Mouse (Mus musculus) cortical plate, adult 2 months (tissue): Measurements from ENCODE around the gene Cmbl.

Experiments used
- CTCF ChIP-seq: fragments of 200-500 bp; IDR thresholded peaks from 2 replicates; pipeline ENCODE4 v1.5.1; 2011; ENCODE audit warnings: mild to moderate bottlenecking, control low read depth, low read length; ENCODE audit not compliant: insufficient read depth; ENCODE audit errors: extremely low read depth
- POLR2A ChIP-seq: fragments of 200-500 bp; IDR thresholded peaks from 2 replicates; pipeline ENCODE4 v1.6.1; 2011; ENCODE audit warnings: mild to moderate bottlenecking, low read length, control low read depth; ENCODE audit not compliant: insufficient read depth; ENCODE audit errors: extremely low read depth

GRCm38 (mm10) chr15:31533529-31533928 is 31.7 kb upstream of the Cmbl start:
- no peak for TF ChIP-seq CTCF
- TF ChIP-seq POLR2A, result no peak
